Mouse (Mus musculus) brain, embryonic 14.5 days (tissue): ENCODE data around the gene Glis3. TPM values are rescaled to one million over a fixed set of nuclear protein-coding genes. Genes with fewer than 3 reads are reported as not detected.

Source experiments
- DNase-seq: peaks from one replicate; pipeline ENCODE4 v3.0.0-alpha.2; 2011; ENCODE audit warnings: low read depth
- CTCF ChIP-seq: fragments of 200-500 bp; IDR thresholded peaks from 2 replicates; pipeline ENCODE4 v1.5.1; 2012; ENCODE audit warnings: inconsistent platforms, mild to moderate bottlenecking, moderate library complexity, borderline replicate concordance; ENCODE audit not compliant: insufficient read depth, insufficient read length; ENCODE audit errors: extremely low read depth
- POLR2A ChIP-seq: fragments of 200-500 bp; IDR thresholded peaks from 2 replicates; pipeline ENCODE4 v1.6.1; 2012; ENCODE audit warnings: mild to moderate bottlenecking, inconsistent platforms, borderline replicate concordance; ENCODE audit not compliant: poor library complexity, insufficient read depth, insufficient read length, severe bottlenecking; ENCODE audit errors: extremely low read depth
- polyA plus RNA-seq: library from polyadenylated mRNA; depleted of rRNA; stranded (reverse); fragments of >200 nt; gene quantifications from 2 replicates; pipeline ENCODE4 v1.2.3, GENCODE M21; 2012; rRNA removed

Glis3 gene
- 1.2 and 3.1 TPM in 2 replicates for polyA plus RNA-seq

GRCm38 (mm10) chr19:28679776-28680391, at the start of gene Glis3:
Glis3 (minus strand) TSS chr19:28680077.
- TF ChIP-seq POLR2A, result 0 out of 2 replicates have a peak, but pooled peaks have one; percentile 8
- no peak for TF ChIP-seq CTCF
- DNase-seq, result peak; percentile 84

- peak; percentile 76 for TF ChIP-seq CTCF
- TF ChIP-seq POLR2A, result no peak
- peak; percentile 86 for DNase-seq
Observed at GRCm38 (mm10) chr19:28726161-28726880, 46.4 kb upstream of the Glis3 start.

- TF ChIP-seq POLR2A (no peak), CTCF (no peak)
- DNase-seq, result no peak
Observed at GRCm38 (mm10) chr19:28724641-28725040, 44.8 kb upstream of the Glis3 start.

GRCm38 (mm10) chr19:28722626-28723025, 42.7 kb upstream of the Glis3 start:
- DNase-seq, result no peak
- TF ChIP-seq POLR2A (no peak), CTCF (no peak)

GRCm38 (mm10) chr19:28721834-28722233, 42.0 kb upstream of the Glis3 start:
- DNase-seq, result no peak
- TF ChIP-seq POLR2A (no peak), CTCF (no peak)

GRCm38 (mm10) chr19:28720016-28720415, 40.1 kb upstream of the Glis3 start:
- TF ChIP-seq POLR2A (no peak), CTCF (no peak)
- peak; percentile 11 for DNase-seq

GRCm38 (mm10) chr19:28714674-28715073, 34.8 kb upstream of the Glis3 start:
- TF ChIP-seq CTCF (no peak), POLR2A (no peak)
- DNase-seq, result no peak

GRCm38 (mm10) chr19:28697718-28698117, 17.8 kb upstream of the Glis3 start:
- TF ChIP-seq CTCF (peak; percentile 20; the same call in 1 of the 2 replicates), POLR2A (no peak)
- DNase-seq, result no peak

- no peak for DNase-seq
- TF ChIP-seq POLR2A (no peak), CTCF (no peak)
Observed at GRCm38 (mm10) chr19:28686398-28686797, 6.5 kb upstream of the Glis3 start.

- DNase-seq, result peak; percentile 63
- TF ChIP-seq POLR2A (no peak), CTCF (no peak)
Observed at GRCm38 (mm10) chr19:28685484-28685883, 5.6 kb upstream of the Glis3 start.

- no peak for DNase-seq
- TF ChIP-seq POLR2A, result no peak
- no peak for TF ChIP-seq CTCF
Observed at GRCm38 (mm10) chr19:28684347-28684746, 4.5 kb upstream of the Glis3 start.
